Mouse (Mus musculus) spleen, postnatal 14 days (tissue): ENCODE measurements around the gene Tspan5.

Experiments used
- DNase-seq, 2 experiments: peaks; one replicate each; pipeline ENCODE4 v3.0.0; 2021 to 2022; ENCODE audit warnings: low spot score in 2 of 2

Gene Tspan5

GRCm38 (mm10) chr3:138807795-138808194, 65.8 kb downstream of the Tspan5 start:
- DNase-seq: no peak

DNA sequence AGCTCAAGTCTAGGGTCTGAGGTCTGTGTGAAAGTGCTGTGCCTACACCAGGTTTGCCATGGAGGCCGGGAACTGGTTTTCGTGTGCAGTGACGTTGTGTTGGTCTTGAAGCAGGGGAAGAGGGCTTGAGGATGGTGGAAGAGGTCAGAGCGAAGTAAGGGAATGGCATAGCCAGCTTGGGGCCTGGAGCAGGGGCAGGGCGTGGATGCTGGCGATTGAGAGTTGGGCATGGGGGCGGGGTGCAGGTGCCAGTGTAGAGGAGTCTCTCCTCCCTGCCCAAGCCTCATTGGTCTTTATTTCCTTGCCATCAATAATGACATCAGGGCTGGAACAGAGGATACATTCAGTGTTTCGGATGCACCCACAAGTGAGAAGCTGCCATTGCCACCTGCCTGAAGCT, 67.5 kb downstream of the Tspan5 start:
- no peak for DNase-seq

DNA sequence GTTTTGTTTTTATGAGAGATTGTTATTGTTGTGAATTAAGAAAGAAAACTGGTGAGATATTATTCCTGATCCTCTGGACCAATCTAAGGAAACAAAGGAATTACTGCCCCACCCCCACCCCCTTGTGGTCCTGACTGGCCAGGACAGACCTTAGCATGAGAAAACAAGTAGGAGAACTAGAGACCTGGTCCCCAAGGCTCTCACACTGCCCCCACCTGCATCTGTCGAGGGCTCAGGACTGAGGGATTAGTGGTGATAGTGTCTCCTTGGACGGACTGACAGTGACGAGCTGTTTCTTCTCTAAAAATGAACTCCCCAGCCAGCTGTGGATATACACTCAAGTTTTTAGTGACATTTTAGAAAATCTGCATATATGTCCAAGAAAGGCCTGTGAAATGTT, 70.6 kb downstream of the Tspan5 start:
- DNase-seq: no peak

GRCm38 (mm10) chr3:138813139-138813810, 71.3 kb downstream of the Tspan5 start:
- no peak for DNase-seq

GRCm38 (mm10) chr3:138814457-138814856, 72.5 kb downstream of the Tspan5 start:
- no peak for DNase-seq

DNA sequence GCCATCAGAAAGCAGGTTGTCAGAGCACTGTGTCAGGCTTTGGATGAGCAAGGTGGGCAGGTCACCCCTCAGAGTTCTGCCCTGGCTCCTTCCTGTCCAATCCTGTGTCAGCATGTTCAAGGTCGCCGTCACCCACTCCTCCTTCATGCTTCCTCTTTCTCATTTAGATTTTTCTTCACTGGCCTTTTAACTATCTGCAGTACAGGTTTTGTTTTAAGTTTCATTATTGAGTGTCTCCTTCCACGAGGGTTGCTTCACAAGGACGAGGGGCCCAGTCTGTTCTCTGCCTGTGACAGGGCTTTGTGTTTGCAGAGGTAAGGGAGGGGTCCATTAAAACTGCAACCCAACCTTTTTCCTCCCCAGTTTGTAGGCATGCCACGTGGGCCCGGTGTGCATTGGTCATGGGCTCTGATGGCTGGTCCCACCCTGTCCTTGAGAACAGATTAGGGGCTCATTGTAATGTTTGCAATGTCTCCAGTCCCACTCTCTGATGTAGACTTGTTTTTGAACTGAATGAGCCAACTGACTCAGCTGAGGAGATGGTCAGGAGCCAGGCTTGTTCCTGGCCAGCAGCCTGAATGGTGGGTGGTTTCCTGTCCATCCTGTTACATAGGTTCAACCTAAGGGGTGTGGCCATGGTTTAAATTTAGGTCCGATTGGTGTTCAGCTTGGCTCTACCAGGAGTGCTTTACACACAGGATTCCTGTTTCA, 73.3 kb downstream of the Tspan5 start:
- no peak for DNase-seq

DNA sequence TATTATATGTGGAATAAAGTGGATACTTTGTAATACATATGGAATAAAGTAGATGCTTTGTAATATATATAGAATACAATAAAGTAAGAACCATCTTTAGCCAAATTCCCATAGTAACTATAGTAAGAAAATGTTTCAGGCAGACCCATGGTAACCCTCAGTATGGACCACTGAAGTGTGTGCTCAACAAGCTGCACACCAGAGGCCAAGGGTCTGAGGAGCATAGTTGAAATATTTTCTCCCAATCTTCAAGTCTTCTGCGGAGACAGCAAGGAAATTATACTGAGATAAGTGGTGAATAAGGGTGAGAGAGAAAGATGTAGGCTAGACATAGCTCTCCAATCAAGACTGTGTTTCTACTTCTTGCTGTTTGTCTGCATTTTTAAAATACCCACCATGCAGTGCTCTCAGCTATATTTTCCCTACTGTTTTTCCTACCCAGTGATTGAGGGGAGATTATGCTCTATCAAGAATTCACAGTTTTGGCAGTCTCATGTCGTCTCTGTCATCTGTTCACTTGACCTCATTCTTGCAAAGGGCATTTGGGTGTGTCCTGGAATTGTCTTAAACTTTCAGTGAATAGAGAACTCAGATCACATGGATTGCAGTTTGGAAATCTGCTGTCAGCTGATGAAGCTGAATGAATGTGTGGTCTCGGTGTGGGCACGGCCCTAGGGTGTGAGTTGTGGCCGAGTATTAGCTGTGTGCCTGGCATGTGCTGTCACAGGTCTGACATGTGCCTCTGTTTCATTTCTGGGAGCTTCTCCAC, 75.1 kb downstream of the Tspan5 start:
- no peak for DNase-seq

DNA sequence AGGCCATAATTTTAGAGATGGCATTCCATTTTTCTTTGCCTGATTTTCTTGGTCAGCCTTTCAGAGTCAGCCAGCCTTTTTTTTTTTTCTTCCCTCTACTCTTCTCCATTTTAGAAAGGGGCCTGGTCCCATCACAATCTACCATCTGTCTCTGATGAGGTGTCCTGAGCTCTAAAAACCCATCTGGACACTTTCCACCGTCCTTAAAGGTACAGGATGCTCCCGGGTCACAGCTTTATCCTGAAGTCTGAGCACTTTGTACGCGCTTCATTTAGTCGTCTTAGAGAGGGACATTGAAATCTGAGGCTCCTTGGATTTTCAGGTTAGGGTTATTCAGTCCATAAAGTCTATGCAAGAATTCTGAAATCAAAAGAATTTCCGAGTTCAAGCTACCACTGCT, 77.9 kb downstream of the Tspan5 start:
- no peak for DNase-seq

GRCm38 (mm10) chr3:138820296-138820695, 78.3 kb downstream of the Tspan5 start:
- no peak for DNase-seq

DNA sequence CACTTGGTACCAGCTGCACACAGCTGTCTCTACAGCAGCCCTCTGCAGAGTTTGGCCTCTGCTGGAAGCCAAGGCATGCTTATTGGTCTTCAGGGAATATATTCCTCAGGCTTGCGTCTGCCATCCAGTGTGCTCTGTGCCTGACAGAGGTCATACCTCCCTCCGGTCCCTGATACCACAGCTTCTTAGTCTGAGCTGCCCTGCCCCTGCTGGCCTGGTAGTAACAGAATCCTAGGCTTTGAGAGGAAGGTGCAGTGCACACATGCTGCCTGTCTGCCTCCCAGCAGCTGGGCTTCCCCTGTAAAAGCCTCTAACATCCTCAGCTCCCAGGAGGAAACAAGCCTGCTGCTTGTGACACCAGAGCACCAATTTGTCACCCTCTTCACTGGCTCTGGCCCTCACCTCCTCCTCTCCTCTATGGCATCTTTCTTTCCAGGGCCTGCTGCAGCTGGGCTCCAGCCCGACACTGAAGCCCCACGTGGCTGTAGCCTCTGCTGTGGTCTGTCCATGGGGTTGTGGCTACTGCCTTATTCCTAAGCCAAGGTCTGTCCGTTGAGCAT, 80.0 kb downstream of the Tspan5 start:
- no peak for DNase-seq

- DNase-seq: no peak
Measured at GRCm38 (mm10) chr3:138823857-138824256, 81.9 kb downstream of the Tspan5 start.

DNA sequence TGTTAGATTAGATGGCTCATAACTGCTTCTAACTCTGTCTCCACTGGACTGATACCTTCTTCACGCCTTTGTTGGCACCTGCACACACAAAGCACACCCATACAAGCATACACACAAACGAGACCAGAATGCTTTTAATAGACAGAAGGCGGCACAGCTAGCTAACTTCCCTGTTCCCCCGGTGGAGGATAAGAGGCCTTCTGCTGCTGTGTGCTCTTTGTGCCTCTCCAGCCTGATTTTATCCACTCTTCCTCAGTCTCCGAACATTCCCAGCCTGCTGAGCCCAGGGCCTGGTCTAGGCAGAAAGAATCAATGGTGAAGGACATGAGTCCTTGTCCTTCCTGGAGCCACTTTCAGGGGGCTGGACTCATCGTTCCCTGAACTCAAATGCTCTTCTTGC, 83.3 kb downstream of the Tspan5 start:
- DNase-seq: no peak

GRCm38 (mm10) chr3:138826243-138826800, 84.3 kb downstream of the Tspan5 start:
- DNase-seq: no peak

DNA sequence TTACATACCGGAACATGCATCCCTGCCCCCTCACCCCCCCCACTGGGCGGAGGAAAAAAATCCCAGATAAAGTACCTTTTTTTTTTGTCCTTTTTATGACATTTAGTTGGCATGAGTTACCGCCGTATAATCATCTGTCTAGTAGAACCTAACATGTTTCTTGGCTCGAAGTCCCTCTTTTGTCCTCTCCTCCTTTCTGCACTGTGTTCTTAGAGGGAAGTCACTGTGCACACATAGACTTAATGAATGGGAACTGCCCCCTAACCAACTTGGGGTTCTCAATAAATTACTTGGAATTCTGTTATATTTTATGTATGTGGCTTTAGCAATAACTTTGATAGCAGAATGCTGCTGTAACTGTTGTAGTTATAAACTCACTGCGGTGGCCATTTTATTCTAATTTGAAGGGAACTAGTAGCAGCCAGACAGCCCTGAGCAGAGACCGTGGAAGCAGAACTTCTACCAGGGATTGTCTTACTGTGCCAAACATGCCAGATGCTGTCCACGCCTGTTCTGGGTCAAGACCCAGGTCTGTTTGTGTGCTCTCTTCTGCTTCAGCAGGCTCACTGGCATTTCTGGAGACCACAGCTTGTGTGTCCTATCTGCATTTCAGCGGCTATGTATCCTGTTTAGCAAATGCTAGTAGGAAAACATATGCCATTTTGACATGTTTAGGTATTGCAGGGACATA, 91.0 kb downstream of the Tspan5 start:
- no peak for DNase-seq

DNA sequence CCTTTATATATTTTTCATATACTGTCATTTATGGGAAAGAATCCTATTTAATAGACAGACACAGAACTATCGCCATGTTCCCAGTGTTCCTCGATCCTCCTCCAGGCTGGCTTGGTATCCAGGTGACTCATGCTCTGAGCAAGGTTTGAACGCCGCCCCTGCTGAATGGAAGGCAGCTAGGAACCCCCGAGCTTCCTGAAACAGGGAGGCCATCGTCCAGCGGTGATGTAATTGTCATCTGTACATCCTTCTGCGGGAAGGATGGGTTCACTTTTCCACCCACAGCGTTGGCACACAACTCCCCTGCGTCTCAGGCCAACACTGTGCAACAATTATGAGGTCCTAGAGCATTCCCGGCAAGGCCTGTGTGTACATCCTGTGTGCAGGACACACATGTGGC, 92.2 kb downstream of the Tspan5 start:
- no peak for DNase-seq

- no peak for DNase-seq
Measured at GRCm38 (mm10) chr3:138836937-138837336, 94.9 kb downstream of the Tspan5 start.

GRCm38 (mm10) chr3:138837651-138838050, 95.7 kb downstream of the Tspan5 start:
- no peak for DNase-seq

DNA sequence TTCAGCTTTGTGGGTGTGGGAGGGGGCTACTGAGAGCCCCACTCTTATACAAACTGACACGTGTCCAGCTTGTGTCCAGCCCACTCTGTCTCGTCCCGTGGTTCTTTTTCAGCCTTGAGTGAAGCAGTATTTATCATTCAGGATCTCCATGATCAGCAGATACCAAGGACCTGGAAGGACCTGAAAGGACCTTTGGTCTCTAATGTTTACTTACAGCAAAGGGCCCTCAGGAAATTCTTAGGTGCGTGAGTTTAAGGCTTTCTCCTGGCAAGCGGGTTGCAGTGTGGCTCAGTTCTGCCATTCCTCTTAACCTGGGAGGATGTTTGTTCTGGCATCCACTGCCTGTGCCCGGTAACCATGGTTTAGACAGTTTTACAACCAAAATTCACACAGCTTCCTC, 97.7 kb downstream of the Tspan5 start:
- no peak for DNase-seq

DNA sequence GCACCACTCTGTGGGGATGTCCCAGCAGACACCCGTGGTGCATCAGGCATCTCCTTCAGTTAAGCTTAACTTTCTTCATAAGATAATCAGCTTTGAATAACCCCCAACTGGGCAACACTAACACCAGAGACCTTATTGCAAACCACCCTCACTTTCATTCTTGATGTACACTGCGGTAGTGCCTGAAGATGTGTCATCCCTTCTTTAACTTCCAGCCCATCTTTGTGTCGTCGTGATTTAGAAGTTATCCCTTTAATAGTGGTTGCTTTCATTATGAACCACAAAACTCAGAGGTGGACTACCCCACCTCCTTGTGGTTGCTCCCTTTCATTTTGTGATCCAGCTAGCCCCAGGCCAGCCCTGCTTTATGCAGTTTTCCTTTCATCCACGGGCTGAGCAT, 99.3 kb downstream of the Tspan5 start:
- DNase-seq: no peak

- DNase-seq: no peak
Measured at GRCm38 (mm10) chr3:138843180-138843579, 101.2 kb downstream of the Tspan5 start.

- DNase-seq: no peak
Measured at GRCm38 (mm10) chr3:138843641-138844040, 101.6 kb downstream of the Tspan5 start.

GRCm38 (mm10) chr3:138845820-138846219, 103.8 kb downstream of the Tspan5 start:
- DNase-seq: no peak
